8 mouse cellular contexts compared by ENCODE assay signal in the genomic region with DNA sequence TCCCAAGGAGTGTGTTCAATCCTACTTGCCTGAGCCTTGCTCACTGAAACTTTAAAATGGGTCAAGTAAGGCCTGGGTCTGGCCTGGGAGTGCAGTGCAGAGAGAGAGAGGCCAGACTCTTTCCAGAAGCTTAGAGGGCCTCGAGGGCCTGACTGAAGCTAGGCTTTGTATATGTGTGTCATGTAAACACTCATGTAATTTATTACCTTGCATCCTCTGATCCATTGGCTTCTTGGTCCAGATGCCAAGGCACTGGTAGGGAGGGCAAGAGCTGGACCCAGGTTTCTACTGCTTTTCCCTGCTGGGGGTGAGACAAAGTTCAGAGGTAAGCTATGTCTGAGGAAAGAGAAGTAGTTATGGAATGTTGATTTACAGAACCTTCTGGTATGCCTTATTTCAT. TPM values are rescaled to one million over a fixed set of nuclear protein-coding genes. Genes with fewer than 3 reads are reported as not detected.
DNase-seq lines count a peak whose midpoint lies in the region; ATAC-seq and TF ChIP-seq lines count a peak whose summit lies in the region.

No protein-coding gene starts in this region.

- ATAC-seq in heart, embryonic 13.5 days (ENCODE audit: extremely low read depth, insufficient number of reproducible peaks, low FRiP score, low TSS enrichment) = no peak
- ATAC-seq in embryonic facial prominence, embryonic 12.5 days (ENCODE audit: insufficient number of reproducible peaks, insufficient read depth, low FRiP score, low TSS enrichment) = no peak
- no peak for ATAC-seq in intestine, postnatal 0 days
- ATAC-seq in midbrain, embryonic 13.5 days = no peak
- ATAC-seq in megakaryocyte progenitor cell, adult 5-6 weeks (replicated peaks; ENCODE audit: poor library complexity) = no peak

- peak overlapping the region; percentile 94 for H3K4me2 ChIP-seq in heart, embryonic 13.5 days
- peak overlapping the region; percentile 93 for H3K4me2 ChIP-seq in embryonic facial prominence, embryonic 12.5 days (replicated peaks)
- peak overlapping the region; percentile 70 for H3K4me2 ChIP-seq in intestine, postnatal 0 days (replicated peaks; ENCODE audit: low read depth)
- H3K4me2 ChIP-seq in midbrain, embryonic 13.5 days (replicated peaks) = peak overlapping the region; percentile 88

- WGBS in heart, embryonic 13.5 days = 3% methylated on average over 1 of the region's 1 CpGs
- 4% methylated on average over 1 of the region's 1 CpGs for WGBS in embryonic facial prominence, embryonic 12.5 days
- WGBS in intestine, postnatal 0 days = 0% methylated on average over 1 of the region's 1 CpGs
- WGBS in midbrain, embryonic 13.5 days = 11% methylated on average over 1 of the region's 1 CpGs

- no peaks in the 10 kb centered on the region for H3K9me3 ChIP-seq in heart, embryonic 13.5 days
- H3K9me3 ChIP-seq in embryonic facial prominence, embryonic 12.5 days = no peaks in the 10 kb centered on the region
- H3K9me3 ChIP-seq in intestine, postnatal 0 days (ENCODE audit: control insufficient read depth) = no peaks in the 10 kb centered on the region
- no peaks in the 10 kb centered on the region for H3K9me3 ChIP-seq in midbrain, embryonic 13.5 days

- no peak for TF ChIP-seq CTCF in intestine, postnatal 0 days (IDR thresholded peaks at IDR 0.05; ENCODE audit: low read depth)

- peak overlapping the region; percentile 100 for H3K9ac ChIP-seq in heart, embryonic 13.5 days
- H3K9ac ChIP-seq in embryonic facial prominence, embryonic 12.5 days = peak overlapping the region; percentile 98
- peak overlapping the region; percentile 89 for H3K9ac ChIP-seq in intestine, postnatal 0 days (ENCODE audit: low read depth, low read length)
- H3K9ac ChIP-seq in midbrain, embryonic 13.5 days (replicated peaks) = peak overlapping the region; percentile 91

- peak overlapping the region; percentile 98 for H3K27ac ChIP-seq in heart, embryonic 13.5 days (replicated peaks)
- H3K27ac ChIP-seq in embryonic facial prominence, embryonic 12.5 days = peak overlapping the region; percentile 98
- H3K27ac ChIP-seq in intestine, postnatal 0 days (ENCODE audit: low read depth, low read length) = peak overlapping the region; percentile 86
- H3K27ac ChIP-seq in midbrain, embryonic 13.5 days = peak overlapping the region; percentile 96; the same call in 1 of the 2 replicates

- H3K36me3 ChIP-seq in heart, embryonic 13.5 days = peaks cover 5% of the 10 kb centered on the region
- H3K36me3 ChIP-seq in embryonic facial prominence, embryonic 12.5 days = peaks cover under 1% of the 10 kb centered on the region
- peaks cover 2% of the 10 kb centered on the region; the same call in 1 of the 2 replicates for H3K36me3 ChIP-seq in intestine, postnatal 0 days (ENCODE audit: control insufficient read depth, insufficient read depth)
- no peaks in the 10 kb centered on the region for H3K36me3 ChIP-seq in midbrain, embryonic 13.5 days

- H3K4me1 ChIP-seq in heart, embryonic 13.5 days = peaks cover 53% of the 10 kb centered on the region
- peaks cover 43% of the 10 kb centered on the region for H3K4me1 ChIP-seq in embryonic facial prominence, embryonic 12.5 days
- H3K4me1 ChIP-seq in intestine, postnatal 0 days (replicated peaks; ENCODE audit: control insufficient read depth, insufficient read depth, low read length) = peaks cover 13% of the 10 kb centered on the region
- peaks cover 48% of the 10 kb centered on the region for H3K4me1 ChIP-seq in midbrain, embryonic 13.5 days (replicated peaks)

- no peak for DNase-seq in heart, adult 18-20 months
- DNase-seq in gastrocnemius, postnatal 4 days (ENCODE audit: low spot score in 2 of 2) = no peak
- no peak for DNase-seq in cerebellum, adult 11 months

- no peaks in the 10 kb centered on the region for H3K27me3 ChIP-seq in heart, embryonic 13.5 days (replicated peaks)
- H3K27me3 ChIP-seq in embryonic facial prominence, embryonic 12.5 days = no peaks in the 10 kb centered on the region
- H3K27me3 ChIP-seq in intestine, postnatal 0 days (replicated peaks; ENCODE audit: control insufficient read depth, insufficient read depth, low read length) = no peaks in the 10 kb centered on the region
- no peaks in the 10 kb centered on the region for H3K27me3 ChIP-seq in midbrain, embryonic 13.5 days

- H3K4me3 ChIP-seq in heart, embryonic 13.5 days = peak overlapping the region; percentile 94
- peak overlapping the region; percentile 94 for H3K4me3 ChIP-seq in embryonic facial prominence, embryonic 12.5 days
- H3K4me3 ChIP-seq in intestine, postnatal 0 days (ENCODE audit: low read depth, low read length) = peak overlapping the region; percentile 80
- peak overlapping the region; percentile 97 for H3K4me3 ChIP-seq in midbrain, embryonic 13.5 days (replicated peaks)

RNA-seq across cellular contexts. Expression of a gene that starts 1.8 kb away (rescaled TPM):
- 127 and 141 TPM in 2 replicates for polyA plus RNA-seq in heart, embryonic 13.5 days (2015; fragmentation: Nextera tagmentation; extraction: Ambion mirVana)
- 100 to 1,000 TPM; 111 to 117 TPM for total RNA-seq in heart, adult 18-20 months (2021)
- 246 and 270 TPM in 2 replicates for polyA plus RNA-seq in embryonic facial prominence, embryonic 12.5 days (2016; fragmentation: Nextera tagmentation; extraction: Ambion mirVana)
- 93.8 and 107 TPM in 2 replicates for polyA plus RNA-seq in intestine, postnatal 0 days (2015; fragmentation: Nextera tagmentation; extraction: Ambion mirVana)
- 125 and 176 TPM in 2 replicates for polyA plus RNA-seq in midbrain, embryonic 13.5 days (2015; fragmentation: Nextera tagmentation; extraction: Ambion mirVana)
- total RNA-seq in megakaryocyte progenitor cell, adult 5-6 weeks (2015) = 281 and 308 TPM in 2 replicates
- 348 and 456 TPM in 2 replicates for total RNA-seq in megakaryocyte progenitor cell, adult 5-6 weeks (2017)
- total RNA-seq in gastrocnemius, postnatal 4 days (2021) = 100 to 1,000 TPM; 179 to 182 TPM

RNA-seq across cellular contexts. Expression of a gene that starts 11.4 kb away (rescaled TPM):
- 55.0 and 57.2 TPM in 2 replicates for polyA plus RNA-seq in heart, embryonic 13.5 days (2015; fragmentation: Nextera tagmentation; extraction: Ambion mirVana)
- 10 to 100 TPM; 75.0 to 77.9 TPM for total RNA-seq in heart, adult 18-20 months (2021)
- polyA plus RNA-seq in embryonic facial prominence, embryonic 12.5 days (2016; fragmentation: Nextera tagmentation; extraction: Ambion mirVana) = 71.4 and 72.9 TPM in 2 replicates
- 74.9 and 79.5 TPM in 2 replicates for polyA plus RNA-seq in intestine, postnatal 0 days (2015; fragmentation: Nextera tagmentation; extraction: Ambion mirVana)
- polyA plus RNA-seq in midbrain, embryonic 13.5 days (2015; fragmentation: Nextera tagmentation; extraction: Ambion mirVana) = 69.1 and 72.1 TPM in 2 replicates
- 157 and 195 TPM in 2 replicates for total RNA-seq in megakaryocyte progenitor cell, adult 5-6 weeks (2015)
- 119 and 137 TPM in 2 replicates for total RNA-seq in megakaryocyte progenitor cell, adult 5-6 weeks (2017)
- 10 to 100 TPM; 55.0 to 57.0 TPM for total RNA-seq in gastrocnemius, postnatal 4 days (2021)

RNA-seq across cellular contexts. Expression of a gene that starts 22.2 kb away (rescaled TPM):
- 28.9 and 30.1 TPM in 2 replicates for polyA plus RNA-seq in heart, embryonic 13.5 days (2015; fragmentation: Nextera tagmentation; extraction: Ambion mirVana)
- total RNA-seq in heart, adult 18-20 months (2021) = 10 to 100 TPM; 10.8 to 11.5 TPM
- 75.4 and 80.1 TPM in 2 replicates for polyA plus RNA-seq in embryonic facial prominence, embryonic 12.5 days (2016; fragmentation: Nextera tagmentation; extraction: Ambion mirVana)
- polyA plus RNA-seq in intestine, postnatal 0 days (2015; fragmentation: Nextera tagmentation; extraction: Ambion mirVana) = 13.9 and 14.1 TPM in 2 replicates
- polyA plus RNA-seq in midbrain, embryonic 13.5 days (2015; fragmentation: Nextera tagmentation; extraction: Ambion mirVana) = 49.2 and 51.0 TPM in 2 replicates
- 45.2 and 51.0 TPM in 2 replicates for total RNA-seq in megakaryocyte progenitor cell, adult 5-6 weeks (2015)
- 41.1 and 51.0 TPM in 2 replicates for total RNA-seq in megakaryocyte progenitor cell, adult 5-6 weeks (2017)
- 10 to 100 TPM; 20.2 to 20.6 TPM for total RNA-seq in gastrocnemius, postnatal 4 days (2021)

RNA-seq across cellular contexts. Expression of a gene that starts 22.5 kb away (rescaled TPM):
- polyA plus RNA-seq in heart, embryonic 13.5 days (2015; fragmentation: Nextera tagmentation; extraction: Ambion mirVana) = 9.7 and 11.7 TPM in 2 replicates
- 10 to 100 TPM; 45.6 to 47.9 TPM for total RNA-seq in heart, adult 18-20 months (2021)
- 15.5 and 16.0 TPM in 2 replicates for polyA plus RNA-seq in embryonic facial prominence, embryonic 12.5 days (2016; fragmentation: Nextera tagmentation; extraction: Ambion mirVana)
- polyA plus RNA-seq in intestine, postnatal 0 days (2015; fragmentation: Nextera tagmentation; extraction: Ambion mirVana) = 7.9 and 8.0 TPM in 2 replicates
- 13.8 and 15.6 TPM in 2 replicates for polyA plus RNA-seq in midbrain, embryonic 13.5 days (2015; fragmentation: Nextera tagmentation; extraction: Ambion mirVana)
- total RNA-seq in megakaryocyte progenitor cell, adult 5-6 weeks (2015) = 24.5 and 25.6 TPM in 2 replicates
- total RNA-seq in megakaryocyte progenitor cell, adult 5-6 weeks (2017) = 28.9 and 31.3 TPM in 2 replicates
- 10 to 100 TPM; 56.7 to 58.3 TPM for total RNA-seq in gastrocnemius, postnatal 4 days (2021)

RNA-seq across cellular contexts. Expression of a gene that starts 22.6 kb away (rescaled TPM):
- 13.4 and 16.0 TPM in 2 replicates for polyA plus RNA-seq in heart, embryonic 13.5 days (2015; fragmentation: Nextera tagmentation; extraction: Ambion mirVana)
- 1 to 10 TPM; 4.8 to 5.1 TPM for total RNA-seq in heart, adult 18-20 months (2021)
- 23.2 and 23.8 TPM in 2 replicates for polyA plus RNA-seq in embryonic facial prominence, embryonic 12.5 days (2016; fragmentation: Nextera tagmentation; extraction: Ambion mirVana)
- 5.8 and 6.1 TPM in 2 replicates for polyA plus RNA-seq in intestine, postnatal 0 days (2015; fragmentation: Nextera tagmentation; extraction: Ambion mirVana)
- polyA plus RNA-seq in midbrain, embryonic 13.5 days (2015; fragmentation: Nextera tagmentation; extraction: Ambion mirVana) = 19.8 and 24.9 TPM in 2 replicates
- total RNA-seq in megakaryocyte progenitor cell, adult 5-6 weeks (2015) = 10.3 and 11.1 TPM in 2 replicates
- 13.2 and 16.2 TPM in 2 replicates for total RNA-seq in megakaryocyte progenitor cell, adult 5-6 weeks (2017)
- total RNA-seq in gastrocnemius, postnatal 4 days (2021) = 1 to 10 TPM; 7.4 to 8.7 TPM
